Mouse (Mus musculus) small intestine, adult 2 months (tissue): ENCODE results near the gene Nmt1. TPM values are rescaled to one million over a fixed set of nuclear protein-coding genes. Genes with fewer than 3 reads are reported as not detected.
A peak's percentile ranks its signal among the peaks of the same experiment; 100 is the strongest.

Source experiments
- H3K27ac ChIP-seq: fragments of 200-500 bp; 2 replicates; pipeline ENCODE4 v1.5.1; 2012; ENCODE audit warnings: low read depth, low read length, control low read depth, inconsistent platforms; ENCODE audit not compliant: insufficient read depth
- H3K27me3 ChIP-seq: fragments of 200-500 bp; 2 replicates; pipeline ENCODE4 v1.6.1; 2012; ENCODE audit warnings: mild to moderate bottlenecking, moderate library complexity, low read length, inconsistent platforms; ENCODE audit not compliant: control insufficient read depth, insufficient read depth
- H3K36me3 ChIP-seq: fragments of 200-500 bp; 2 replicates; pipeline ENCODE4 v1.6.1; 2012; ENCODE audit warnings: mild to moderate bottlenecking, low read length, control low read depth, inconsistent platforms; ENCODE audit not compliant: control insufficient read depth, insufficient read depth
- H3K4me1 ChIP-seq: fragments of 200-500 bp; 2 replicates; pipeline ENCODE4 v1.6.1; 2012; ENCODE audit warnings: low read length, inconsistent platforms, mixed read lengths; ENCODE audit not compliant: control insufficient read depth, insufficient read depth, insufficient read length
- H3K4me3 ChIP-seq: fragments of 200-500 bp; 2 replicates; pipeline ENCODE4 v1.5.1; 2012; ENCODE audit warnings: low read depth, mild to moderate bottlenecking, control low read depth, inconsistent platforms, low read length, moderate library complexity
- CTCF ChIP-seq: fragments of 200-500 bp; IDR thresholded peaks from 2 replicates; pipeline ENCODE4 v1.5.1; 2012; ENCODE audit warnings: low read depth, mild to moderate bottlenecking, control low read depth, inconsistent platforms, low read length, moderate library complexity, mixed read lengths; ENCODE audit not compliant: insufficient replicate concordance, insufficient read length; ENCODE audit errors: extremely low read depth
- POLR2A ChIP-seq: fragments of 200-500 bp; IDR thresholded peaks from 2 replicates; pipeline ENCODE4 v1.6.1; 2012; ENCODE audit warnings: low read depth, mild to moderate bottlenecking, control low read depth, inconsistent platforms, low read length, moderate library complexity
- WGBS: fragments of 180-500 bp; shearing (Covaris S2); methylation state at CpG from one replicate; pipeline ENCODE4 v1.1.7; 2018; 5-methylcytosine and 5-hydroxymethylcytosine counted together
- polyA plus RNA-seq: library from polyadenylated mRNA; depleted of rRNA; stranded (reverse); fragments of >200 nt; gene quantifications from 2 replicates; pipeline ENCODE4 v1.2.3, GENCODE M21; 2012

Gene Nmt1
- polyA plus RNA-seq, 1 experiment, result 34.1 TPM

DNA sequence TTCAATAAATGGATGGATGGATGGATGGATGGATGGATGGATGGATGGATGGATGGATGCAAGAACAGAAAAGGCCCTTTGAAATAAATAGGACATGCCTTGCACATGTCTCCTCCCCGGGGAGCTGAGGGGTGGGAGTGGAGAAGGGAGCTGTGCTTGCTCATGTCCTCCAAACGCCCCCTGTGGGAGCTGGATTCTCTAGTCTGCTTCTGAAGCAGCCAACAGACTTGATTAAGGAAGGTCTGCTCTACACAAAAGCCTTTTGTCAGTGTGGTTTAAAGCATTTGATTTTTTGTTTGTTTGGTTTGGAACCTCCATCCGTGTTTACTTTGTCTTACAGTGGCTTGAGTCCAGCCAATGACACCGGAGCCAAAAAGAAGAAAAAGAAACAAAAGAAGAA, 14.8 kb downstream of the Nmt1 start:
- Histone ChIP-seq H3K27ac (no peak overlapping the region), H3K4me3 (no peak overlapping the region), H3K27me3 (no peaks in the 10 kb centered on the region), H3K36me3 (peaks cover 42% of the 10 kb centered on the region), H3K4me1 (no peaks in the 10 kb centered on the region)
- TF ChIP-seq POLR2A, result no peak
- TF ChIP-seq CTCF, result no peak
- 58% methylated on average over 4 of the region's 4 CpGs for WGBS

- Histone ChIP-seq H3K36me3 (peaks cover 42% of the 10 kb centered on the region), H3K4me1 (no peaks in the 10 kb centered on the region), H3K4me3 (no peak overlapping the region), H3K27me3 (no peaks in the 10 kb centered on the region), H3K27ac (no peak overlapping the region)
- no peak for TF ChIP-seq POLR2A
- no peak for TF ChIP-seq CTCF
- 90% methylated on average over 3 of the region's 3 CpGs for WGBS
Measured at GRCm38 (mm10) chr11:103043982-103044381, 16.0 kb downstream of the Nmt1 start.

- H3K4me3 ChIP-seq, result no peak overlapping the region
- peaks cover 51% of the 10 kb centered on the region for H3K36me3 ChIP-seq
- no peaks in the 10 kb centered on the region for H3K27me3 ChIP-seq
- H3K27ac ChIP-seq, result no peak overlapping the region
- WGBS, result 44% methylated on average over 8 of the region's 8 CpGs
- no peaks in the 10 kb centered on the region for H3K4me1 ChIP-seq
- TF ChIP-seq POLR2A (no peak), CTCF (no peak)
Measured at GRCm38 (mm10) chr11:103046286-103046685, 18.3 kb downstream of the Nmt1 start.

DNA sequence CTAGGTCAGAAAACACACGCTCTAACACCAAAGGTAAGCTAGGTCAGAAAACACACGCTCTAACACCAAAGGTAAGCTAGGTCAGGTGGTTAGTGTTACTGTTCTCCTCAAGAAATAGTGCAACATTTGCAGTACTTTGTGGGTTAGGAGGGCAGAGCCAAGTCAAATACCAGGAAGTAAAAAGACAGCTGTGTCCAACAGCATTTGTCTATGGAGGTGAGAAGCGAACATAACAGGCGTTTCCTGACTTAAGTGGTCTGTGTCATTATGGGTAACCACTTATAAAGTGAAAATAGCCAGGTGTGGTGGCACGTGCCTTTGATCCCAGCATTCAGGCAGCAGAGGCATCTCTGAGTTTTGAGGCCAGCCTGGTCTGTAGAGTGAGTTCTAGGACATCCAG, 21.6 kb downstream of the Nmt1 start:
- WGBS, result 83% methylated on average over 5 of the region's 5 CpGs
- Histone ChIP-seq H3K27ac (no peak overlapping the region), H3K36me3 (peaks cover 58% of the 10 kb centered on the region), H3K4me1 (0 out of 2 replicates have a peak, but pooled peaks cover 2% of the 10 kb centered on the region), H3K27me3 (no peaks in the 10 kb centered on the region), H3K4me3 (no peak overlapping the region)
- TF ChIP-seq CTCF, result no peak
- no peak for TF ChIP-seq POLR2A

GRCm38 (mm10) chr11:103050153-103050552, 22.2 kb downstream of the Nmt1 start:
- peaks cover 54% of the 10 kb centered on the region for H3K36me3 ChIP-seq
- H3K27ac ChIP-seq, result no peak overlapping the region
- no peaks in the 10 kb centered on the region for H3K27me3 ChIP-seq
- no peak for TF ChIP-seq CTCF
- TF ChIP-seq POLR2A, result no peak
- WGBS, result 84% methylated on average over 9 of the region's 9 CpGs
- no peak overlapping the region for H3K4me3 ChIP-seq
- H3K4me1 ChIP-seq, result 0 out of 2 replicates have a peak, but pooled peaks cover 2% of the 10 kb centered on the region

GRCm38 (mm10) chr11:103051249-103051691, 23.3 kb downstream of the Nmt1 start:
- peaks cover 55% of the 10 kb centered on the region for H3K36me3 ChIP-seq
- TF ChIP-seq CTCF (no peak), POLR2A (no peak)
- H3K4me3 ChIP-seq, result no peak overlapping the region
- peak overlapping the region; percentile 71 for H3K27ac ChIP-seq
- H3K27me3 ChIP-seq, result no peaks in the 10 kb centered on the region
- 64% methylated on average over 8 of the region's 8 CpGs for WGBS
- 0 out of 2 replicates have a peak, but pooled peaks cover 2% of the 10 kb centered on the region for H3K4me1 ChIP-seq

GRCm38 (mm10) chr11:103052078-103052477, 24.1 kb downstream of the Nmt1 start:
- H3K4me1 ChIP-seq, result 0 out of 2 replicates have a peak, but pooled peaks cover 2% of the 10 kb centered on the region
- no peak overlapping the region for H3K4me3 ChIP-seq
- H3K27me3 ChIP-seq, result no peaks in the 10 kb centered on the region
- H3K36me3 ChIP-seq, result peaks cover 57% of the 10 kb centered on the region
- peak overlapping the region; percentile 71 for H3K27ac ChIP-seq
- TF ChIP-seq POLR2A (no peak), CTCF (no peak)
- 90% methylated on average over 6 of the region's 6 CpGs for WGBS
